Mouse (Mus musculus): ENCODE results near the gene Dagla. TPM values are rescaled to one million over a fixed set of nuclear protein-coding genes. Genes with fewer than 3 reads are reported as not detected.

Dagla gene
- polyA plus RNA-seq, 1 experiment from 2014 or later: 4.9 TPM

- no peak overlapping the region for H3K9ac ChIP-seq
- H3K27me3 ChIP-seq (replicated peaks): peaks cover 64% of the 10 kb centered on the region
- H3K9me3 ChIP-seq: no peaks in the 10 kb centered on the region
- H3K4me3 ChIP-seq: no peak overlapping the region
- 76% methylated on average over 16 of the region's 16 CpGs for WGBS
- H3K27ac ChIP-seq: no peak overlapping the region
- no peaks in the 10 kb centered on the region for H3K36me3 ChIP-seq
- peaks cover 21% of the 10 kb centered on the region for H3K4me1 ChIP-seq
- no peak for ATAC-seq (ENCODE audit: low FRiP score, low read depth)
- no peak overlapping the region for H3K4me2 ChIP-seq (replicated peaks)
Observed at GRCm38 (mm10) chr19:10290153-10290945, 14.3 kb downstream of the Dagla start.

- Histone ChIP-seq H3K4me3 (no peak overlapping the region), H3K36me3 (no peaks in the 10 kb centered on the region), H3K27ac (no peak overlapping the region), H3K27me3 (replicated peaks) (peaks cover 63% of the 10 kb centered on the region), H3K4me1 (peaks cover 14% of the 10 kb centered on the region), H3K9ac (no peak overlapping the region), H3K9me3 (no peaks in the 10 kb centered on the region), H3K4me2 (replicated peaks) (no peak overlapping the region)
- 84% methylated on average over 4 of the region's 4 CpGs for WGBS
- ATAC-seq (ENCODE audit: low FRiP score, low read depth): no peak
Observed at GRCm38 (mm10) chr19:10289609-10290150, 15.0 kb downstream of the Dagla start.

- 85% methylated on average over 8 of the region's 8 CpGs for WGBS
- peaks cover 68% of the 10 kb centered on the region for H3K27me3 ChIP-seq (replicated peaks)
- H3K9me3 ChIP-seq: no peaks in the 10 kb centered on the region
- peaks cover 9% of the 10 kb centered on the region for H3K4me1 ChIP-seq
- no peak for ATAC-seq (ENCODE audit: low FRiP score, low read depth)
- H3K4me2 ChIP-seq (replicated peaks): no peak overlapping the region
- no peaks in the 10 kb centered on the region for H3K36me3 ChIP-seq
- H3K9ac ChIP-seq: no peak overlapping the region
- H3K4me3 ChIP-seq: no peak overlapping the region
- H3K27ac ChIP-seq: no peak overlapping the region
Observed at GRCm38 (mm10) chr19:10288125-10289040, 16.3 kb downstream of the Dagla start.

GRCm38 (mm10) chr19:10286458-10286872 is 18.2 kb downstream of the Dagla start:
- peaks cover 80% of the 10 kb centered on the region for H3K27me3 ChIP-seq (replicated peaks)
- no peak overlapping the region for H3K27ac ChIP-seq
- H3K4me3 ChIP-seq: no peak overlapping the region
- H3K36me3 ChIP-seq: no peaks in the 10 kb centered on the region
- ATAC-seq (ENCODE audit: low FRiP score, low read depth): no peak
- 76% methylated on average over 10 of the region's 10 CpGs for WGBS
- H3K9me3 ChIP-seq: no peaks in the 10 kb centered on the region
- no peak overlapping the region for H3K4me2 ChIP-seq (replicated peaks)
- peaks cover 9% of the 10 kb centered on the region for H3K4me1 ChIP-seq
- no peak overlapping the region for H3K9ac ChIP-seq

GRCm38 (mm10) chr19:10280771-10281540 is 23.7 kb downstream of the Dagla start:
- no peaks in the 10 kb centered on the region for H3K9me3 ChIP-seq
- H3K4me3 ChIP-seq: no peak overlapping the region
- no peak for ATAC-seq (ENCODE audit: low FRiP score, low read depth)
- H3K27ac ChIP-seq: no peak overlapping the region
- H3K4me1 ChIP-seq: peaks cover 35% of the 10 kb centered on the region
- H3K4me2 ChIP-seq (replicated peaks): no peak overlapping the region
- H3K27me3 ChIP-seq (replicated peaks): peaks cover 84% of the 10 kb centered on the region
- no peaks in the 10 kb centered on the region for H3K36me3 ChIP-seq
- 72% methylated on average over 14 of the region's 14 CpGs for WGBS
- H3K9ac ChIP-seq: no peak overlapping the region

GRCm38 (mm10) chr19:10279668-10280067 is 25.0 kb downstream of the Dagla start:
- 84% methylated on average over 9 of the region's 9 CpGs for WGBS
- Histone ChIP-seq H3K4me1 (peaks cover 36% of the 10 kb centered on the region), H3K9me3 (no peaks in the 10 kb centered on the region), H3K9ac (no peak overlapping the region), H3K4me2 (replicated peaks) (no peak overlapping the region), H3K36me3 (no peaks in the 10 kb centered on the region), H3K27ac (no peak overlapping the region), H3K27me3 (replicated peaks) (peaks cover 83% of the 10 kb centered on the region), H3K4me3 (no peak overlapping the region)
- ATAC-seq (ENCODE audit: low FRiP score, low read depth): no peak

- Histone ChIP-seq H3K36me3 (no peaks in the 10 kb centered on the region), H3K9me3 (no peaks in the 10 kb centered on the region), H3K27me3 (replicated peaks) (peaks cover 77% of the 10 kb centered on the region), H3K27ac (no peak overlapping the region), H3K4me1 (peaks cover 44% of the 10 kb centered on the region), H3K9ac (no peak overlapping the region), H3K4me3 (no peak overlapping the region), H3K4me2 (replicated peaks) (no peak overlapping the region)
- no peak for ATAC-seq (ENCODE audit: low FRiP score, low read depth)
- WGBS: 14% methylated on average over 6 of the region's 6 CpGs
Observed at GRCm38 (mm10) chr19:10278669-10279324, 25.9 kb downstream of the Dagla start.

- Histone ChIP-seq H3K9me3 (no peaks in the 10 kb centered on the region), H3K36me3 (no peaks in the 10 kb centered on the region), H3K4me3 (no peak overlapping the region), H3K9ac (peak overlapping the region; percentile 5; the same call in 1 of the 2 replicates), H3K4me1 (peaks cover 54% of the 10 kb centered on the region), H3K27me3 (replicated peaks) (peaks cover 73% of the 10 kb centered on the region), H3K4me2 (replicated peaks) (peak overlapping the region; percentile 37), H3K27ac (no peak overlapping the region)
- WGBS: 10% methylated on average over 5 of the region's 5 CpGs
- peak; percentile 55 for ATAC-seq (ENCODE audit: low FRiP score, low read depth)
Observed at GRCm38 (mm10) chr19:10277759-10278158, 26.9 kb downstream of the Dagla start.

GRCm38 (mm10) chr19:10277331-10277730 is 27.3 kb downstream of the Dagla start:
- Histone ChIP-seq H3K27ac (no peak overlapping the region), H3K9ac (peak overlapping the region; percentile 5; the same call in 1 of the 2 replicates), H3K4me3 (no peak overlapping the region), H3K4me1 (peaks cover 58% of the 10 kb centered on the region), H3K4me2 (replicated peaks) (peak overlapping the region; percentile 37), H3K36me3 (no peaks in the 10 kb centered on the region), H3K9me3 (no peaks in the 10 kb centered on the region), H3K27me3 (replicated peaks) (peaks cover 71% of the 10 kb centered on the region)
- ATAC-seq (ENCODE audit: low FRiP score, low read depth): peak; percentile 30
- 2% methylated on average over 17 of the region's 17 CpGs for WGBS

GRCm38 (mm10) chr19:10276483-10277144 is 28.1 kb downstream of the Dagla start:
- H3K4me3 ChIP-seq: no peak overlapping the region
- H3K27me3 ChIP-seq (replicated peaks): peaks cover 68% of the 10 kb centered on the region
- peaks cover 59% of the 10 kb centered on the region for H3K4me1 ChIP-seq
- H3K4me2 ChIP-seq (replicated peaks): peak overlapping the region; percentile 37; the same call in 1 of the 2 replicates
- H3K36me3 ChIP-seq: no peaks in the 10 kb centered on the region
- no peak overlapping the region for H3K9ac ChIP-seq
- H3K9me3 ChIP-seq: no peaks in the 10 kb centered on the region
- no peak overlapping the region for H3K27ac ChIP-seq
- WGBS: 57% methylated on average over 12 of the region's 12 CpGs
- ATAC-seq (ENCODE audit: low FRiP score, low read depth): no peak

- 8% methylated on average over 5 of the region's 5 CpGs for WGBS
- Histone ChIP-seq H3K36me3 (no peaks in the 10 kb centered on the region), H3K9ac (no peak overlapping the region), H3K4me1 (peaks cover 55% of the 10 kb centered on the region), H3K4me3 (no peak overlapping the region), H3K27ac (no peak overlapping the region), H3K27me3 (replicated peaks) (peaks cover 63% of the 10 kb centered on the region), H3K4me2 (replicated peaks) (no peak overlapping the region), H3K9me3 (no peaks in the 10 kb centered on the region)
- no peak for ATAC-seq (ENCODE audit: low FRiP score, low read depth)
Observed at GRCm38 (mm10) chr19:10274056-10274455, 30.6 kb downstream of the Dagla start.

Data from neural tube, embryonic 12.5 days (tissue).